ENCODE assay signal across 15 mouse cellular contexts in the genomic region with DNA sequence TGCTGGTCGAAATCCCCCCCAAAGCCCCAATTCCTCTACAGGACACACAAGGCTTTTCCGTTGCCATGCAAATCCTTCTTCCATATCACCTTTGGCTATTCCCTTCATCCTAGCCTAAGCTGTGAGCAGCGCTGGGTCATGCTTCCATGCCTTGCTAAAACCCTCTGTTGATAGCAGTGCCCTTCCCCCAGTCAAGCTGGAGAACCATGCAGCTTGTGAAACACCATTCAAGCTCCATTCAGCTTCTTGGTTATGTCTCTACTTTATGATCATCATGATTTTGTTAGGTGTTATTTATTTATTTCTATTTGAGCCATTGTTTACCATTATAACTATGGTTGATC.
DNase-seq lines count a peak whose midpoint lies in the region; ATAC-seq and TF ChIP-seq lines count a peak whose summit lies in the region.
"Had no signal": no experiment of that assay in that cellular context is flagged by ENCODE, and none has a peak within 500 bp of the region (broad histone marks: within the 10 kb centered on the region; RNA-seq: fewer than 3 reads in every experiment).

No protein-coding gene starts in this region.

- H3K4me3 ChIP-seq in lung, embryonic 14.5 days (ENCODE audit: low read depth, low read length) = no peak overlapping the region
- no peak overlapping the region for H3K4me3 ChIP-seq in hindbrain, embryonic 14.5 days (replicated peaks; ENCODE audit: low read length)
- no peak overlapping the region for H3K4me3 ChIP-seq in midbrain, embryonic 16.5 days (ENCODE audit: low read depth, low read length)
- H3K4me3 ChIP-seq: embryonic facial prominence, embryonic 15.5 days; heart, embryonic 10.5 days; intestine, embryonic 15.5 days; liver, embryonic 15.5 days had no signal

- H3K4me1 ChIP-seq in lung, embryonic 14.5 days (ENCODE audit: insufficient read depth) = no peaks in the 10 kb centered on the region
- H3K4me1 ChIP-seq in hindbrain, embryonic 14.5 days (replicated peaks; ENCODE audit: control insufficient read depth, insufficient read depth, low read length) = 0 out of 2 replicates have a peak, but pooled peaks cover 7% of the 10 kb centered on the region
- peaks cover 15% of the 10 kb centered on the region for H3K4me1 ChIP-seq in midbrain, embryonic 16.5 days (ENCODE audit: control insufficient read depth, insufficient read depth, low read length)
- H3K4me1 ChIP-seq: embryonic facial prominence, embryonic 15.5 days; heart, embryonic 10.5 days; intestine, embryonic 15.5 days; liver, embryonic 15.5 days had no signal

- no peak overlapping the region for H3K9ac ChIP-seq in lung, embryonic 14.5 days
- no peak overlapping the region for H3K9ac ChIP-seq in hindbrain, embryonic 14.5 days
- H3K9ac ChIP-seq in midbrain, embryonic 16.5 days (ENCODE audit: low read depth, low read length) = no peak overlapping the region
- H3K9ac ChIP-seq: embryonic facial prominence, embryonic 15.5 days; intestine, embryonic 15.5 days; liver, embryonic 15.5 days had no signal

- no peak for TF ChIP-seq CTCF in lung, embryonic 14.5 days (IDR thresholded peaks at IDR 0.05; ENCODE audit: low read depth)

- no peak overlapping the region for H3K4me2 ChIP-seq in lung, embryonic 14.5 days
- no peak overlapping the region for H3K4me2 ChIP-seq in hindbrain, embryonic 14.5 days (replicated peaks)
- no peak overlapping the region for H3K4me2 ChIP-seq in midbrain, embryonic 16.5 days (ENCODE audit: low read length)
- H3K4me2 ChIP-seq: embryonic facial prominence, embryonic 15.5 days; intestine, embryonic 15.5 days; liver, embryonic 15.5 days had no signal

- H3K27me3 ChIP-seq in lung, embryonic 14.5 days (ENCODE audit: insufficient read depth, low read length) = no peaks in the 10 kb centered on the region
- no peaks in the 10 kb centered on the region for H3K27me3 ChIP-seq in hindbrain, embryonic 14.5 days (ENCODE audit: control insufficient read depth, insufficient read depth, low read length)
- H3K27me3 ChIP-seq in midbrain, embryonic 16.5 days (ENCODE audit: control insufficient read depth, insufficient read depth, low read depth, low read length) = no peaks in the 10 kb centered on the region
- H3K27me3 ChIP-seq: embryonic facial prominence, embryonic 15.5 days; intestine, embryonic 15.5 days; liver, embryonic 15.5 days had no signal

- H3K36me3 ChIP-seq in lung, embryonic 14.5 days (ENCODE audit: insufficient read depth) = no peaks in the 10 kb centered on the region
- H3K36me3 ChIP-seq in hindbrain, embryonic 14.5 days (replicated peaks; ENCODE audit: control insufficient read depth, insufficient read depth) = no peaks in the 10 kb centered on the region
- no peaks in the 10 kb centered on the region for H3K36me3 ChIP-seq in midbrain, embryonic 16.5 days (ENCODE audit: control insufficient read depth, insufficient read depth, low read length)
- H3K36me3 ChIP-seq: embryonic facial prominence, embryonic 15.5 days; heart, embryonic 10.5 days; intestine, embryonic 15.5 days; liver, embryonic 15.5 days had no signal

- peak; percentile 44 for DNase-seq in embryo, embryonic 9.5 days (ENCODE audit: extremely low spot score)
- DNase-seq in embryo, embryonic 11 days = no peak
- DNase-seq in lung, embryonic 14.5 days = no peak
- DNase-seq in lung, postnatal 36 days = no peak
- no peak for DNase-seq in hindbrain, embryonic 14.5 days (ENCODE audit: low spot score)
- no peak for DNase-seq in layer of hippocampus, adult 8-10 months (ENCODE audit: low spot score in 2 of 2)
- DNase-seq in MN1 (ENCODE audit: low spot score) = no peak
- DNase-seq: gastrocnemius, postnatal 14 days; heart, postnatal 14 days; lung, postnatal 14 days had no signal

- no peak overlapping the region for H3K27ac ChIP-seq in lung, embryonic 14.5 days (ENCODE audit: low read depth)
- H3K27ac ChIP-seq in hindbrain, embryonic 14.5 days = peak overlapping the region; percentile 51
- H3K27ac ChIP-seq in midbrain, embryonic 16.5 days (ENCODE audit: low read length) = no peak overlapping the region
- H3K27ac ChIP-seq: embryonic facial prominence, embryonic 15.5 days; heart, embryonic 10.5 days; intestine, embryonic 15.5 days; liver, embryonic 15.5 days had no signal

- peak; percentile 14; the same call in 1 of the 2 replicates for ATAC-seq in lung, embryonic 14.5 days (ENCODE audit: insufficient read depth)
- ATAC-seq in hindbrain, embryonic 14.5 days (ENCODE audit: low FRiP score) = peak; percentile 70; the same call in 1 of the 2 replicates
- ATAC-seq in midbrain, embryonic 16.5 days = peak; percentile 28; the same call in 1 of the 2 replicates
- ATAC-seq: intestine, embryonic 15.5 days had no signal

- WGBS in lung, embryonic 14.5 days = 28% methylated on average over 3 of the region's 3 CpGs
- 42% methylated on average over 3 of the region's 3 CpGs for WGBS in hindbrain, embryonic 14.5 days
- WGBS in midbrain, embryonic 16.5 days = 26% methylated on average over 3 of the region's 3 CpGs

- H3K9me3 ChIP-seq in lung, embryonic 14.5 days (ENCODE audit: low read depth, low read length) = no peaks in the 10 kb centered on the region
- H3K9me3 ChIP-seq in hindbrain, embryonic 14.5 days (ENCODE audit: control insufficient read depth, low read length) = no peaks in the 10 kb centered on the region
- no peaks in the 10 kb centered on the region for H3K9me3 ChIP-seq in midbrain, embryonic 16.5 days (replicated peaks; ENCODE audit: control insufficient read depth, low read length, poor library complexity, severe bottlenecking)
- H3K9me3 ChIP-seq: embryonic facial prominence, embryonic 15.5 days; heart, embryonic 10.5 days; intestine, embryonic 15.5 days; liver, embryonic 15.5 days had no signal

Comparison
In these comparisons a context has a peak if more than half of its experiments do, and no peak if none do; other contexts are left out.
1. ATAC-seq: peak in every context shown above with its lines; median percentile 70 in hindbrain, embryonic 14.5 days; 28 in midbrain, embryonic 16.5 days; 14 in lung, embryonic 14.5 days.